Mouse (Mus musculus): ENCODE data around the gene Pex11g.

GRCm38 (mm10) chr8:3495578-3496427 is 28.3 kb upstream of the Pex11g start:
- TF ChIP-seq CTCF (conservative IDR thresholded peaks at IDR 0.05; ENCODE audit: insufficient read depth, insufficient read length, low read depth, low read length) = no peak
- TF ChIP-seq POLR2A (IDR thresholded peaks at IDR 0.05; ENCODE audit: low read depth, low read length) = no peak
